Mouse (Mus musculus) heart, postnatal 0 days (tissue): ENCODE measurements around the gene Ell2. TPM values are rescaled to one million over a fixed set of nuclear protein-coding genes. Genes with fewer than 3 reads are reported as not detected.

Experiments
- ATAC-seq: fragments of 200-750 bp; cut with Nextera tagmentation; 2 replicates; pipeline ENCODE4 v1.8.0; 2017; ENCODE audit warnings: low read depth, moderate number of reproducible peaks, moderate library complexity; ENCODE audit not compliant: insufficient read depth
- DNase-seq: peaks from one replicate; pipeline ENCODE4 v3.0.0-alpha.2; 2016; ENCODE audit warnings: low spot score
- H3K27ac ChIP-seq: fragments of 300-500 bp; sonication (generic); 2 replicates; pipeline ENCODE4 v1.5.1; 2014; ENCODE audit warnings: low read depth, mild to moderate bottlenecking
- H3K27me3 ChIP-seq: fragments of 300-500 bp; sonication (generic); 2 replicates; pipeline ENCODE4 v1.6.1; 2014; ENCODE audit warnings: low read length, mixed read lengths; ENCODE audit not compliant: control insufficient read depth, insufficient read depth
- H3K36me3 ChIP-seq: fragments of 300-500 bp; sonication (generic); replicated peaks from 2 replicates; pipeline ENCODE4 v1.6.1; 2014; ENCODE audit warnings: low read length, mixed read lengths; ENCODE audit not compliant: control insufficient read depth, insufficient read depth
- H3K4me1 ChIP-seq: fragments of 300-500 bp; sonication (generic); 2 replicates; pipeline ENCODE4 v1.6.1; 2014; ENCODE audit warnings: antibody characterized with exemption; ENCODE audit not compliant: control insufficient read depth, insufficient read depth
- H3K4me2 ChIP-seq: fragments of 300-500 bp; sonication (generic); 2 replicates; pipeline ENCODE4 v1.6.1; 2014; ENCODE audit warnings: low read depth, mild to moderate bottlenecking, low read length, moderate library complexity
- H3K4me3 ChIP-seq: fragments of 300-500 bp; sonication (generic); 2 replicates; pipeline ENCODE4 v1.5.1; 2014; ENCODE audit warnings: low read depth, low read length
- H3K9ac ChIP-seq: fragments of 300-500 bp; sonication (generic); replicated peaks from 2 replicates; pipeline ENCODE4 v1.6.1; 2014; ENCODE audit warnings: low read depth, low read length, mixed read lengths
- H3K9me3 ChIP-seq: fragments of 300-500 bp; sonication (generic); replicated peaks from 2 replicates; pipeline ENCODE4 v1.6.1; 2016; ENCODE audit warnings: low read length; ENCODE audit not compliant: control insufficient read depth
- CTCF ChIP-seq: IDR thresholded peaks from 2 replicates; pipeline ENCODE4 v1.5.1; 2016; ENCODE audit warnings: antibody characterized with exemption, control low read depth, low read depth
- EP300 ChIP-seq: IDR thresholded peaks from 2 replicates; pipeline ENCODE4 v1.6.1; 2016; ENCODE audit warnings: antibody characterized with exemption, low read depth
- WGBS: fragments of 180-500 bp; shearing (Covaris S2); extraction: QIAGEN DNeasy Blood & Tissue Kit; methylation state at CpG from one replicate; pipeline ENCODE4 v1.1.7; 2014; 5-methylcytosine and 5-hydroxymethylcytosine counted together
- polyA plus RNA-seq: library from polyadenylated mRNA; unstranded; fragments of >200 nt; fragmentation: Nextera tagmentation; extraction: Ambion mirVana; gene quantifications from 2 replicates; pipeline ENCODE4 v1.2.1, GENCODE M21; 2015
- total RNA-seq: library from RNA; depleted of rRNA; stranded (reverse); fragments of >200 nt; gene quantifications from 2 replicates; pipeline ENCODE4 v1.2.3, GENCODE M21; 2014; ENCODE audit warnings: low replicate concordance

Gene Ell2
- total and polyA plus RNA-seq, 2 experiments from 2014 or later = 2.5 to 2.9 TPM

- no peak overlapping the region for H3K4me3 ChIP-seq
- H3K4me2 ChIP-seq = no peak overlapping the region
- H3K36me3 ChIP-seq = no peaks in the 10 kb centered on the region; the same call in 1 of the 2 replicates
- DNase-seq = no peak
- no peaks in the 10 kb centered on the region for H3K9me3 ChIP-seq
- H3K27ac ChIP-seq = no peak overlapping the region
- TF ChIP-seq CTCF (no peak), EP300 (no peak)
- WGBS = 62% methylated on average over 3 of the region's 3 CpGs
- no peak for ATAC-seq
- H3K27me3 ChIP-seq = no peaks in the 10 kb centered on the region
- no peaks in the 10 kb centered on the region for H3K4me1 ChIP-seq
- H3K9ac ChIP-seq = no peak overlapping the region
These were observed 65.6 kb downstream of the Ell2 start for GRCm38 (mm10) chr13:75771984-75772730.

GRCm38 (mm10) chr13:75775961-75776360 lies 69.4 kb downstream of the Ell2 start:
- no peaks in the 10 kb centered on the region for H3K4me1 ChIP-seq
- H3K9ac ChIP-seq = no peak overlapping the region
- no peaks in the 10 kb centered on the region; the same call in 1 of the 2 replicates for H3K36me3 ChIP-seq
- H3K9me3 ChIP-seq = no peaks in the 10 kb centered on the region
- DNase-seq (no peak), ATAC-seq (no peak)
- H3K27ac ChIP-seq = no peak overlapping the region
- no peak overlapping the region for H3K4me3 ChIP-seq
- H3K27me3 ChIP-seq = no peaks in the 10 kb centered on the region
- TF ChIP-seq EP300 = no peak
- no peak for TF ChIP-seq CTCF
- no peak overlapping the region for H3K4me2 ChIP-seq

- WGBS = 43% methylated on average over 1 of the region's 1 CpGs
- H3K27me3 ChIP-seq = no peaks in the 10 kb centered on the region
- H3K4me2 ChIP-seq = no peak overlapping the region
- ATAC-seq (no peak), DNase-seq (no peak)
- no peak overlapping the region for H3K9ac ChIP-seq
- H3K36me3 ChIP-seq = no peaks in the 10 kb centered on the region; the same call in 1 of the 2 replicates
- no peaks in the 10 kb centered on the region for H3K9me3 ChIP-seq
- H3K27ac ChIP-seq = no peak overlapping the region
- no peak overlapping the region for H3K4me3 ChIP-seq
- no peak for TF ChIP-seq EP300
- TF ChIP-seq CTCF = no peak
- no peaks in the 10 kb centered on the region for H3K4me1 ChIP-seq
These were observed 70.1 kb downstream of the Ell2 start for GRCm38 (mm10) chr13:75776692-75777091.

GRCm38 (mm10) chr13:75778156-75778555 lies 71.6 kb downstream of the Ell2 start:
- no peak for TF ChIP-seq CTCF
- no peak for TF ChIP-seq EP300
- no peak for DNase-seq
- ATAC-seq = no peak

GRCm38 (mm10) chr13:75779169-75779568 lies 72.6 kb downstream of the Ell2 start:
- H3K27me3 ChIP-seq = no peaks in the 10 kb centered on the region
- no peak overlapping the region for H3K9ac ChIP-seq
- ATAC-seq (no peak), DNase-seq (no peak)
- no peaks in the 10 kb centered on the region for H3K9me3 ChIP-seq
- no peaks in the 10 kb centered on the region for H3K4me1 ChIP-seq
- no peak overlapping the region for H3K4me2 ChIP-seq
- no peaks in the 10 kb centered on the region for H3K36me3 ChIP-seq
- no peak overlapping the region for H3K27ac ChIP-seq
- WGBS = 82% methylated on average over 2 of the region's 2 CpGs
- TF ChIP-seq EP300 (no peak), CTCF (no peak)
- no peak overlapping the region for H3K4me3 ChIP-seq

More at GRCm38 (mm10) chr13:75778156-75778555, 71.6 kb downstream of the Ell2 start:
- H3K4me1 ChIP-seq = no peaks in the 10 kb centered on the region
- H3K27ac ChIP-seq = no peak overlapping the region
- H3K9me3 ChIP-seq = no peaks in the 10 kb centered on the region
- no peak overlapping the region for H3K4me2 ChIP-seq
- 84% methylated on average over 6 of the region's 6 CpGs for WGBS
- no peaks in the 10 kb centered on the region for H3K27me3 ChIP-seq
- no peak overlapping the region for H3K4me3 ChIP-seq
- H3K36me3 ChIP-seq = no peaks in the 10 kb centered on the region; the same call in 1 of the 2 replicates
- H3K9ac ChIP-seq = no peak overlapping the region

GRCm38 (mm10) chr13:75780096-75780495 lies 73.5 kb downstream of the Ell2 start:
- Histone ChIP-seq H3K36me3 (no peaks in the 10 kb centered on the region), H3K4me1 (no peaks in the 10 kb centered on the region), H3K27me3 (no peaks in the 10 kb centered on the region), H3K9ac (no peak overlapping the region), H3K27ac (no peak overlapping the region), H3K4me2 (no peak overlapping the region), H3K4me3 (no peak overlapping the region), H3K9me3 (no peaks in the 10 kb centered on the region)
- WGBS = 73% methylated on average over 2 of the region's 2 CpGs
- TF ChIP-seq CTCF (no peak), EP300 (no peak)
- DNase-seq (no peak), ATAC-seq (no peak)
